Mouse (Mus musculus): ENCODE results near the gene Ets1.
A peak's percentile ranks its signal among the peaks of the same experiment; 100 is the strongest.

Gene Ets1

DNA sequence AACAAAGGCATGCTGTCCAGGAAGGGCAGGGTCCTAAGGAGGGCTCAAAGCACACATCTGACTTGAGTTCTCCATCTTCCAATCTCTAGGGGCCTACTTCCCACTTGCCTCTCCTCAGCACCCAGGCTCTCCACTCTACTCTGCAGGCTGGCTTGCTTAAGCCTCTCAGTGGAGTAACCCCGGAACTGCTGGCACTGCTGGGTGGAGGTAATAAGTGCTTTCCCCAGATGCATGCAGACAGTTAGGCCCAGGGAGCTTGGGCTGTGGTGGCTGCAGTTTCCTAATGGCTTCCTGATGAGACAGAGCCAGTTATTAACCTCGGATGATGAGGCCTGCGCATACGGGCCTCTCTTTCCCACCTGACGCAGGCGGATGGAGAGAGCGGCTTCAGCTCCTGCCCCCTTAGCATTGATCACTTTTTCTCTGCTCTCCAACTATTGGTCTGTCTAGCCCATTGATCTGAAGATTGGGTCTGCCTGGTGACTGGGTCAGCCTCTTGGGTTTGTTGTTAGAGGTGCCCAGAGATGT lies 76.4 kb downstream of the Ets1 start:
- peak; percentile 50 for DNase-seq (ENCODE audit: low spot score)

DNA sequence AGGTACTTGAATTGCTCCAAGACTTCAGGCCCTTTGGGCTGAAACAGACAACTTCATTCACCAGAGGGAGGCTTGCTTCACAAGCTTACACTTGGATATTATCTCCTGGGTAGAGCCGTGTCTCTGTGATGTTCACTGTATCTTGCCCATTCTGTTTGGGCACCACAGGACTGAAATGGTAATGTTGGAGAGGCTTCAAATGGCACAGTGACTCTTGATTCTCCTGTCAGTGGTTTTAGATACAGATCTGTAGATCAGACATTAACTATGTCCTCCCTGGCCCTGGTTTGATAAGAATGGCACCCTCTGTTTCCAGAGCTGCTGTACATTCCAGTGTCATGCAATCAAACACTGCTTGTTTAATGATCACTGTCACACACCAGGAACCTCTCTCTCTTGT lies 77.1 kb downstream of the Ets1 start:
- DNase-seq (ENCODE audit: low spot score), result peak; percentile 54

DNA sequence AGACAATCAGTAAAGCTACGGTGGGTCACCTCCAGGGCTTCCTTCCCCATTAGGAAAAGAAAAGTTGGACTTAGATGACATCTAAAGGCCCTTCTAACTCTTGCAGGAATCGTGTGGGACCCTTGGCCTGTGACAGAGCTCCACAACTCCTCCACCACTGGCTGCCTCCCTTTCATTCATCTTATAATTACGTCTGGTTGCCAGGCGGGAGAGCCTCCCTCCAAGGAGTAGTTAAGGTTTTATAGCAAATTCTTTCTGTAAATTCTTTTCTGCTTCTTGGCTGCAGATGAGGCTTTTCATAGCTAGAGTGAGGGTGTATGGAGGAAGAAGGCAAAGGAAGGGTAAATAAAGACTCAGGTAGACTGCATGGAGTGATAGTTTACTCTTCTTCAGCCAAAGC lies 77.8 kb downstream of the Ets1 start:
- no peak for DNase-seq (ENCODE audit: low spot score)

DNA sequence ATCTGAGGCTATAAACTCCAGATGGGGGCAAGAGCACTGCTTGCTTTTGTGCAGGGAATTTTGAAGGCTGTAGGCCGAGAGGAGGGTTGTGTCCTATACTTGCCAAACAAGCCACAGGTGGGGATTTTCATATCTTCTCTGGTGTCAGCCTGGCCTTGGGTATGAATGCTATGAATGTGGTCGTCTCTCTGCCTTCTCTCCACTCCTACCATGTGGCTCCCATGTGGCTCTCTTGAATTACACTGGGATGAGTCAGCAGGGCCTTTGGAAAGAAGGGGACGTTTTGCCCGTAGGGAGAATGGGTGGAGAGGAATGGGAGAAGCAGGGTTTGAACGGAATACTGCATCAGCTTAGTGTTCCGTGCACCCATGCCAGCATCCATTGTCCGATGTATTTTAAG lies 78.5 kb downstream of the Ets1 start:
- no peak for DNase-seq (ENCODE audit: low spot score)

DNA sequence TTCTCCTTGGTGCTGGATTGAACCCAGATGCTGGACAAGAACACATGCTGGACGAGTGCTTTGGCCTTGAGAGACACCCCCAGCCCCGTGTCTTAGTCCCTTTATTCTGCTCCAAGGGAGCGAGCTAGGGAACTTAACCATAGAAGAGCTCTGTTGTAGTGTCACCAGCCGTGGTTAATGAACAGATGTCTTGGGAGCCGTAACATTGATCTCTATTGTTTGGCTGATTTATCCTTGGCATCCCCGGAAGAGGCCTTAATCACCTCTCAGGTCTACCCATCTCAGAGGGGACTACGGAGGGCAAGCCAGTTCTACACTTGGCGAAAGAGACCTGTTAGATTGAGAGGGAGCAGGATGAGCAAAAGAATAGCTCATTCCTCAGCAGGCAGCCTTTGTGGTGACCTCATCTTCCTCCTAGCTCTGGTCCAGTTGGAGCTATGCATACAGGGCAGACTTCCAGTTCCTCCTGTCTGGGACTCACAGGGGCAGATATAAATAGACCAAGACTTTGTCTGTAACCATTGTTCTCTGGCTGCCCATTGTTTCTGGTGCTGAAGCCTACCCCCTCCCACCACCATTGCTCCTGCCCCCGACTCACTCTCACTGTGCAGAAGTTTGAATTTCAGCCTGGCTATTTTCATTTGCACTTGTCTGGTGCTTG lies 79.9 kb downstream of the Ets1 start:
- no peak for DNase-seq (ENCODE audit: low spot score)

DNA sequence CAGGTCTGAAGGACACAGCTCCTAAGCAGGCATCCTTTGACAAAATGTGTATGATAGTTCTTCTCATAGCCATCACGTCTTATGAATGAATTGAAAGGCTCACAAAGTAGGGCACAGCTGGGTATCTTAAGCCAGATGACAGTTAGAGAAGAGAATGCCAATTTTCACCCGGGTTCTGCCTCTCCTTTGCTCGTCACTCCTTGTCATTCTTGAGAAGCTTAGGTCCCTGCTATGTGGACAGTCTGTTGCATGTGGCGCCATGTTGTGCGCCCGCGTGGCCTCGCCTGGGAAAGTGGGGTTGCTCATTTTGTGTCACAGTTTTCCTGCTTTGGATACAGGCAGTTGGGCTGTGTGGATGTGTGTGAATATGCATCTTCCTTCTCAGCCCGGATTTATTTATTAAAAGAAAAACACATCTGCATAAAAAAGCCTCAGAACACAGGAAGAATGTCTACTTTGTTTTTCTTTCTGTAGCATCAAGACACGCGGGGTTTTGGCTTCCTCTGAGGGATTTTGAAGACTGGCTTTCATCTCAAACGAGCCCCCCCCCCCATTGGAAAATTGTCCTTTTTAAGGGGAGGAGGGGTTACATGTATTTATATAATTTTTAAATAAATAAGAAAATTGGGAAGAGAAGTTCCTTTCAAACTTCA lies 81.4 kb downstream of the Ets1 start:
- no peak for DNase-seq (ENCODE audit: low spot score)

DNA sequence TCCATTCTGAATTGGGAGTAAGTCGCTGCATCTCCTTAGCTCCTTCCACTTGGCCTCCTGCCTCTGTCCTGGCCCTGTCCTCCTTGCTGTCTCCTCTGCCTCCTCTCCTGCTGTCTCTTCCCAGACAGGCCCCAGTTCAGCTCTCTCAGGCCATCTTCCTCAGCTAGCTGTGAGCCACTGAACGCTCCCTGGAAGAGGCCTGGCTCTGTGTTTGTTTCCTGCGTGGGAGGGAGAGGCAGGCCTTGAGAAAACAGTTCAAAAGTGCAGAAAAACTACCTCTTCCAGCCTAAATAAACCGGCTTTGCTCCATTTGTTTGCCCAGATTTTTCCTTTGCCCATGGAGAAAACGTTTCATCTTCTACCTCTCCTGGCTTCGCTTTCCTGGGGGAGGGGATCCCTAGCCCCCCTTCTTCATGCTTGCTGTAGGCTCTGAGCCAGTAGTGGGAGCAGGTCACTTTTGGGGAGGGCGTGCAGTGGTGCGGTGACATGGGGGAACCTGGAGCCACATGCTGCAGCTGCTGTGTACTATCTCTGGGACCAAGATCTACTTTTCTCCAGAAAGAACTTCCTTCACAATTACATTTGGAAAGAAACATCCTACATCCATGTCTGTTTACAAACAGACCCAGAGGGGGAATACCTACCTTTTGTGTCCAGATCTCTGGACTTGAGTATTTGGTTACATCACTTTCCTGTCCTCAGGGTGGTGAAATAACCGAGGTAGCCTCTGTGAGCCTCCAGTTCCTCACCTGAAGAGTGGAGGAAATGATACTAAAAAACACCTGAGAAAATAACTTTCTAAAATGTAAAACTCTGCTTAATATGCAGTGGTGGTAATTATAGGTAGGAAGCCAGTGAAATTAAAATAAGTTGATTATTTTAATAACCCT lies 82.2 kb downstream of the Ets1 start:
- no peak for DNase-seq (ENCODE audit: low spot score)

DNA sequence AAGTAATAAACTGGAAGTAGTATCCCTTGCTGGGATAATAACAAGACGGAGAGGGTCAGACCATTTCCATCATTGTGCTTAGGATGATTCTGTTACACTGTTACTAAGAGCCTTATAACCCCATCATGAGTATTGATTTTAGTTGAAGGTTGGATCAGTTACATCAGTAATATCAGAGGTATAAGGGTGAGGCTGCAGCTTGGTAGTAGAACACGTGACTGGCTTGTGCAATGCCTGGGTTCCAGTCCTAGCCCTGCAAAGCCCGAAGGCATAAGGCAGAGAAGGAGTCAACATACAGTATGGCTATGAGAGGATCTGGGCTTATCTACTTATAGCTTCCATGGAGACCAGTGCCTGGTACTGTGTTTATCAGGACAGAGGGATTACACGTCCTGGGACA lies 82.8 kb downstream of the Ets1 start:
- DNase-seq (ENCODE audit: low spot score), result no peak

DNA sequence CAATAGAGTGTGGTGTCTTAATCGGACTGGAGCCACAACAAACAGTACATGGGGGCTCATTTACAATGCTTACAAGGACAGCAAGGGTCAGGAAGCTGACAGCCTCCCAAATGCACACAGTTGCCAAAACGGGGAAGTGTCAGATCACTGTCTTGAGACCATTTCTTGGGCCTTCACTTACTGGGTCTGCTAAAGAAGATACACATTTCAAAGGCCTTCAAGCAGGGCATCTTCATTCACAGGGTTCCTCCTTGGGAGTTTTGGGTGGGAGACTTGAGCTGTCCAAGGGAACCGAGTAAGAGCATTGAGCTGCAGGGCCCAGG lies 83.9 kb downstream of the Ets1 start:
- DNase-seq (ENCODE audit: low spot score), result no peak

DNA sequence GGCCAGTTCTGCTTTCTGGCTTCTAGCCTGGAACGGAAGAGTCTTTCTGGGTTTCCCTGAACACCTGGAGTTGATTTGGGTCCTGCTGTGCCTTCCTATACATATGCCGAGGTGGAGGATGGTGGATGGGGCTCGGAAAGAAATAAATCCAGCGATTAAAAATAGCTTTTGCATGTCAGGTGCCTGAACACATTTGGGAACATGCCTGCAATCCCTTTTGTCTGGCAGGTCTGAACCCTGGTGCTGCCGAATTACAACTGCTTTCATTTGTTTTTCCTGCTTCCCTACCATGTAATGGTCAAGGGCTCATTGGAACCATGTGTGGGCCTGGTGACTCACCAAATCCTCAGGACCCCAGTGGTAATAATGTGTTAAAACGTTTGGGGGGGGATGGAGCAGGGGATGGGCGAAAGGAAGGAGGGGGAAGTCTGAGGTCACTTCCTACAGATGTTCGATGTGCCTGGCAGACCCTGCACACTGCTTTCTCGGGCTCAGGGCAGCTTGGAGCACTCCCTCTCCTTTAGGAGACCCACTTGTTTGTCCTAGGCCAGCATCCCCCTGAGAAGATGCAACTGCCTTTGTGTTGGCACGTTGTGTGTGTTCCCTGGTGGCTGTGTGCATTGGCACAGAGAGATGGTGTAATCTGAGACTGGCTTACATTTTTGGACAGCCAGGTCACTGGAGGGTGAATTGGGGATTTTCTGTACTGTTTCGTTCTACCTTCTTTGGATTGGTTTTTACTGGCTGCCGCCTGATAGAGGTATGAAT lies 84.4 kb downstream of the Ets1 start:
- no peak for DNase-seq (ENCODE audit: low spot score)

DNA sequence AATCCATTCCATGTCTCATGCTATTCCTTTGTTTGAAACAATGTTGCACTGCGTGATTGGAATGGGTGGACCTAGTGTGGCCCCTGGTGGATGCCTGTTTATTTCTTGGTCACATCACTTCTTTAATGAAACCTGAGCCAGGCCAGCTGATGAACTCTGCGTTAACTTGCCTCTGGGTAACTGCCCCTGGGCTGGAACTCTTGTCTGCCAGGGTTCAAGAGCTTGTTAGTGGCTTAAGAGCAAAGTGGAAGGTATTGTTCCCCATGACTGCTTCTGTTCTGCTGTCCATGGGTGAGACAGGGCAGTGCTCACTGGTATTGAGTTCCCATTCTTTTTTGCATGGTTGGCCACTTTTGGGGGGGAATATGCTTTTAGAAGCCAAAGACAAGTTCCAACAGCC lies 85.1 kb downstream of the Ets1 start:
- DNase-seq (ENCODE audit: low spot score), result no peak

DNA sequence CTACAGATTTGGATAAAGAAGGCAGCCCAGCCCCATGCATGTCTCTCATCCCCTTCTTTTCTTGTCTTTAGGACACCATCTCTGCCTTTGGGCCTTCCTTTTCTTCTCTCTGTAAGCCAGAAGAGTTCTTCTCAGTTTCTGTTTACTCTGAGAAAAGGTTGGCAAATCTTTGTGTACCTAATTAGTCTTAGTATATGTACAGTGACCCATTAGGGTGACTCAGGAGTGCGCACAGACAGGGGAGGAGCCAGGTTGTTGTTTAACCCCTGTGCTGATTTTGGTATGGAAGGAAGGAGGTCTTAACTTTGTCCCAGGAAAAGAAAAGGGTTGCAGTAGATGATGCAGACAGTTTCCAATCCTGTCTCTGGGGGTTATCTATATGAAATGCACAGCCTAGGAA lies 86.2 kb downstream of the Ets1 start:
- DNase-seq (ENCODE audit: low spot score), result no peak

DNA sequence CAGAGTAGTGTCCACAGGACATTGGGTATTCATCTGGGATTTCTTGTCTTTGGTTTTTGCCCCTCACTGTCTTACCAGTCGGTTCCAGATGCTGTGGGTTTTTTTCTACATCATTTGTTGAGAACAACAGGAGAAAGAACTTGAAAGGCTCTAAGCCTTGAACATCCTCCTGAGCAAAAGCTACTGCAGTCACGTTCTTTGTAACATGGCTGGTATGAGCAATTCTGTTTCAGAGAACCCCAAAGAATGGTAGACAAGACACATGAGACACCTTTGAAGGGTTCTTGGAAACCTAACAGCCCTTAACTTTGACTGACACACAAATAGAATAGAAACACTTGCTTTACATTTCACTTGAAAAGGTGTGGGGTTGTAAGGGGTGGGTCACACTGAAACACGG lies 86.9 kb downstream of the Ets1 start:
- DNase-seq (ENCODE audit: low spot score), result peak; percentile 70

DNA sequence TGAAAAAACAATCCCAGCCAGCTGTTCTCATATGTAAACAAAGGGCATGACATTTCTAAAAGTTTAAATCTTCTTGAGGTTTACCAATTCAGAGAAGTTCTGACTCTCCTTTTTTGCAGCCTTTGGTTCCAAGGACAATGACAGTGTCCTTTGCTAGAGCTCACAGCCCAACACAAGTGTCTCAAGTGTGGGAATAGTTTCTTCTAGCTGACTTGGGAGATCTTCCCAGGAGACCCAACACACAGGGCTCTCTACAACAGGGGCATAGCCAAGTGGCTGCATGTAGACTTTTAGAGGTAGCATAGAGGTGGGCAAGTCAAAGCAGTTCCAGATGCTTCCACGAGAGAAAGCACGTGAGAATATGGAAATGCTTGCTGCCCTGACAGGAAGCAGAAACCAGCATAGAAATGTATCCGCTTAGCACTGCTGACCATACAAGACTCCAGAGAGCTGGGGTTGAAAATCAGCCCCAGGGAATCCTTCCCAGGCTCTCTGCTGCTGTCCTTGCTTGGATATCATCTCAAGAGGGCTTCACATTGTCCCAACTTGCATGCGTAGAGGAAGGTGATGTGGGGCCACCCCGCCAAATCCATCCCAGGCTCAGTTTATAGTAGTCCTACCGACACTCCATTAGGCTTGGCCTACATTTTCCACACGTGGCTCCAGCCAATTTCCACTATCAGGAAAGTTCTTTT lies 88.3 kb downstream of the Ets1 start:
- no peak for DNase-seq (ENCODE audit: low spot score)

DNA sequence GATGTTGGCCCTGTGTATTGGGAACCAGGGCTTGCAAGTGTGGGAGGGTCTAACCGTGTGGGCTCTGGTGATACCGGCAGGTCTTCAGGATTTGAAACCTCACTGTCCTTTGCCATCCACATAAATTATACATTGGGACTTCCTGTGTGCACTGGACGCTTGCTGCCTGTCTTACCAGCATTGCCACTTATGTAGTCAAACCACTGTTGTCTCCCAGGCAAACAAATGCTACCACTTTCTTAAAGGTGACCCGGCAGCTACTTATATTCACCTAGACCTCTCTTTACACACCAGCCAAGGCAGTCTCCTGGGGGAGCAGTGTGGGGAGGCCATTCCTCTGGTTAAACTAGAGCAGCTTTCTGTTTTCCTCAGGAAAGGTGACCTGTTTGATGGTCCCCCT lies 89.9 kb downstream of the Ets1 start:
- no peak for DNase-seq (ENCODE audit: low spot score)

DNA sequence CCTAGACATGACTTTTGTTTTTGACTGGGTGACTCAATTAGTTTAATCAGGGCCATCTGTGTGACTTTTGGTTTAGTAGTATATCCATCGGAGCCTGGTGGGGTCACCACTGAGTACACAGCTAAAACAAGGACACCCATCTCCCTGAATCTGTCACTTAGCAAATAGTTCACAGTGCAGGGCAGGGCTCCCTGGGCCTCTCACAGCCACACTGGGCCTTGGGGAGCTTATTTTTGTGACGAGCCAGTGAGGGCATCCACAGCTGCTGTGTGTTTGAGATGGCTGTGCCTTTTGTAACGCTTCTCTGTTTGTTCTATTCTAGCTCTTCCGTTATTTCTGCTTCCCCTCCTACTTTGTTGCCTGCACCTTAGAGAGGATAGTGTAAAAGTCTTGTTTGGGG lies 90.6 kb downstream of the Ets1 start:
- DNase-seq (ENCODE audit: low spot score), result peak; percentile 65

DNA sequence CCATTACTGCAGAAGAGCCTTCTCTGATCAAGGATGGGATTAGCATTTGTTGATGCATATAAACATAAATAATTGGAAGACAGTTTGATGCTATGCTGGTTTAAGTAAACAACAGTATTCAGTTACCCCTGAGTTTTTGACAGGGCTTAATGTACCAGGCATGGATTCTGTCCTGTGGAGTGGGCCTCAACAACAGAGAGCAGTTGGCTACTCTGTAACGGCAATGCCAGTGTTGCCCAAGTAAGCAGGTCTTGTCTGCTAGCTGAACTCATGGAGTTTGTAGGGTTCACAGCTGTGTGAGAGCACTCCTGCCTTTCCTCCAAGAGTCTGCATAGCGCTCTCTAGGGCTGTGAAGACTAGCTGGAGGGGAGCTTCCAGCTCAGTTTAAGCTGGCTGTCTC lies 91.0 kb downstream of the Ets1 start:
- DNase-seq (ENCODE audit: low spot score), result no peak

DNA sequence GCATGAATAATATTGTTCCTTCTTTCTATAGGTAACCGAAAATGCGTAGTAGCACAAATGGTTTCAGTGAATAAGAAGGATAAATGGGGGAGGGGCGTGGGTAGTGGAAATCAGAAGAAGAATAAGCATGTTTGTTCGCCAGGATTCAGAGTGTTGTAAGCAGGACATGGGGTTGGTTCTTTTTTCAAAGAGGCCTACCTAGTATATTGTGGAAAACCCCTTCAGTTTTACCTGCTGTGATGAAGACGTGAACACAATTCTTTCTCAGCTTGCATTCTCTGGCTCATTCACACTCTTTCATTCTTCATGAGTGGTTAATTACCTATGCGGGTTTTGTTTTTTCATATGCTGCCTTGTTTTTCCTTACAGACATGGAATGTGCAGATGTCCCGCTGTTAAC lies 92.3 kb downstream of the Ets1 start:
- no peak for DNase-seq (ENCODE audit: low spot score)

DNA sequence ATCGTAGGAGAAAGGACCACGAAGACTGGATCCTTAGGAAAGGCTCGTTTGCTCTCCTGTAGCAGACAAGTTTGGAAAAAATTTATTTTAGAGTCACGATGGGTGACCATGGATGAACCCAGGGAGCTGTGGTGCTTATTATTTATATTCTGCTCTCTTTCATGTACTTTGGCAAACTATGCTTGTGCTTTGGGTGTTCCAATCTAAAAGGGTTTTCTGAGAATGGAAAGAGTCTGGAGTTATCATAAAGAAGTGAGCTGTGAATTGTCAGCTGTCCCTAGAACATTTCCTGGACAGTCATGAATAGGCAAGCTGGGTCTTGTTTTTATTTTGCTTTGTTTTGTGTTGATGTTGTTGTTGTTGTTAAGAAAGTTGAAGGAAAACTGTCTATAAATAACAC lies 92.8 kb downstream of the Ets1 start:
- DNase-seq (ENCODE audit: low spot score), result no peak

DNA sequence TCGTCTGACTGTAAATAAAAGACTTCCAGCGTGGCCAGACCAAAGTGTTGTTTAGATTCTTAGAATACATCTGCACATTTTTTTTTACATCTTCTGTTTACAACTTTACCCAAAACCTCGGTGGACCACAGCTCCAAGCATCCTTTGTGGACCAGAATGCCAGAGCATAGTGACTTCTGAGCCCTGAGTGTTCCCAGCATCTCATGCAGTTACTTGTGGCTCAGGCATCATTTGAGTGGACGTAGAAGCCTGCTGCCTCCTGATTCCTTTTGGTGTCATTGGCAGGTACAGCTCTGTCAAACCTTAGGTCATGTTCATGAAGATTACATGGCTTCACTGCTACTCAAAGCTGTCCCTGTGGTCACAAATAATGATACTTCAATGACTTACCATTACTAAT lies 93.2 kb downstream of the Ets1 start:
- DNase-seq (ENCODE audit: low spot score), result no peak

DNA sequence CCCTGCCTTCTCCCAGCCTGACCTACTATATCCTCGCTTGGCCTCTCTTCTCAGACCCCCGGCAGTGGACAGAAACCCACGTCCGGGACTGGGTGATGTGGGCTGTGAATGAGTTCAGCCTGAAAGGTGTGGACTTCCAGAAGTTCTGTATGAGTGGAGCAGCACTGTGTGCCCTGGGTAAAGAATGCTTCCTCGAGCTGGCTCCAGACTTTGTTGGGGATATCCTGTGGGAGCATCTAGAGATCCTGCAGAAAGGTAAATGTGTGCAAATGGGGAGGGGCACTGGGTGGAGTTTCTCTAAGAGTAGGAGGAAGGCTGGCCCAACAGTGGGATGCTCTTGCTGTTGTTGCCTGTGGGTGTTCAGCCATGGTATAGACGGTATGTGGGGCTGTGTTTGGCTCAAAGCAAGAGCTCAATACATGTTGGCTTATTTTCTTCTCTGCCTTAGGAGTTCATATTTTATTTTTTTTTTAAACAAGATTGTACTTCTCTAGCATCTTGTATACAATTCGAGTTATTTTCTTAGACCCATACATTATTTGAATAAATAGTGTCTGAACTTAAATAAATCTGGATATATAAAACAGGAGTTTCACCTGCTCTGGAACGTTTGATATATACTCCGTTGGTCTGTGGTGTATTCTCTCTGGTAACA lies 94.1 kb downstream of the Ets1 start:
- DNase-seq (ENCODE audit: low spot score), result no peak
